Mouse (Mus musculus) C2C12 (cell line): ENCODE results near the gene Crybg3.

Source experiments
- CEBPB ChIP-seq: IDR thresholded peaks from one replicate; pipeline ENCODE4 v1.6.1; 2011; ENCODE audit warnings: low read depth, mild to moderate bottlenecking, control low read depth, moderate library complexity
- CTCF ChIP-seq: IDR thresholded peaks from one replicate; pipeline ENCODE4 v1.5.1; 2011; ENCODE audit not compliant: control insufficient read depth, insufficient read depth, insufficient read length
- USF1 ChIP-seq: IDR thresholded peaks from one replicate; pipeline ENCODE4 v1.6.1; 2011; ENCODE audit warnings: low read depth, mild to moderate bottlenecking, control low read depth, moderate library complexity

GRCm38 (mm10) chr16:59497947-59498346 is 102.8 kb downstream of the Crybg3 start:
- TF ChIP-seq CTCF, result no peak
- TF ChIP-seq USF1, result no peak
- no peak for TF ChIP-seq CEBPB
